Mouse (Mus musculus) embryonic facial prominence, embryonic 13.5 days (tissue): Measurements from ENCODE around the gene Nptx1. TPM values are rescaled to one million over a fixed set of nuclear protein-coding genes. Genes with fewer than 3 reads are reported as not detected.
A peak's percentile ranks its signal among the peaks of the same experiment; 100 is the strongest.

ENCODE experiments used
- ATAC-seq: fragments of 200-750 bp; cut with Nextera tagmentation; 2 replicates; pipeline ENCODE4 v1.8.0; 2017; ENCODE audit warnings: low read depth; ENCODE audit not compliant: insufficient number of reproducible peaks, insufficient read depth, low FRiP score, low TSS enrichment
- H3K27ac ChIP-seq: fragments of 300-500 bp; sonication (generic); 2 replicates; pipeline ENCODE4 v1.5.1; 2015; ENCODE audit warnings: moderate library complexity, mild to moderate bottlenecking, inconsistent platforms
- H3K27me3 ChIP-seq: fragments of 300-500 bp; sonication (generic); 2 replicates; pipeline ENCODE4 v1.6.1; 2015; ENCODE audit warnings: mild to moderate bottlenecking, inconsistent platforms
- H3K36me3 ChIP-seq: fragments of 300-500 bp; sonication (generic); 2 replicates; pipeline ENCODE4 v1.6.1; 2015; ENCODE audit warnings: mild to moderate bottlenecking, inconsistent platforms
- H3K4me1 ChIP-seq: fragments of 300-500 bp; sonication (generic); 2 replicates; pipeline ENCODE4 v1.6.1; 2015; ENCODE audit warnings: inconsistent platforms
- H3K4me2 ChIP-seq: fragments of 300-500 bp; sonication (generic); 2 replicates; pipeline ENCODE4 v1.6.1; 2015; ENCODE audit warnings: moderate library complexity, mild to moderate bottlenecking, inconsistent platforms
- H3K4me3 ChIP-seq: fragments of 300-500 bp; sonication (generic); 2 replicates; pipeline ENCODE4 v1.5.1; 2015; ENCODE audit warnings: mild to moderate bottlenecking, inconsistent platforms
- H3K9ac ChIP-seq: fragments of 300-500 bp; sonication (generic); 2 replicates; pipeline ENCODE4 v1.6.1; 2015; ENCODE audit warnings: mild to moderate bottlenecking, inconsistent platforms
- H3K9me3 ChIP-seq: fragments of 300-500 bp; sonication (generic); 2 replicates; pipeline ENCODE4 v1.6.1; 2016; ENCODE audit warnings: inconsistent platforms
- WGBS: fragments of 180-500 bp; shearing (Covaris S2); methylation state at CpG from one replicate; pipeline ENCODE4 v1.1.7; 2015; ENCODE audit warnings: mixed read lengths; 5-methylcytosine and 5-hydroxymethylcytosine counted together
- polyA plus RNA-seq: library from polyadenylated mRNA; unstranded; fragments of >200 nt; fragmentation: Nextera tagmentation; extraction: Ambion mirVana; gene quantifications from 2 replicates; pipeline ENCODE4 v1.2.1, GENCODE M21; 2015

Gene Nptx1
- polyA plus RNA-seq, 1 experiment from 2014 or later = 0.60 TPM

DNA sequence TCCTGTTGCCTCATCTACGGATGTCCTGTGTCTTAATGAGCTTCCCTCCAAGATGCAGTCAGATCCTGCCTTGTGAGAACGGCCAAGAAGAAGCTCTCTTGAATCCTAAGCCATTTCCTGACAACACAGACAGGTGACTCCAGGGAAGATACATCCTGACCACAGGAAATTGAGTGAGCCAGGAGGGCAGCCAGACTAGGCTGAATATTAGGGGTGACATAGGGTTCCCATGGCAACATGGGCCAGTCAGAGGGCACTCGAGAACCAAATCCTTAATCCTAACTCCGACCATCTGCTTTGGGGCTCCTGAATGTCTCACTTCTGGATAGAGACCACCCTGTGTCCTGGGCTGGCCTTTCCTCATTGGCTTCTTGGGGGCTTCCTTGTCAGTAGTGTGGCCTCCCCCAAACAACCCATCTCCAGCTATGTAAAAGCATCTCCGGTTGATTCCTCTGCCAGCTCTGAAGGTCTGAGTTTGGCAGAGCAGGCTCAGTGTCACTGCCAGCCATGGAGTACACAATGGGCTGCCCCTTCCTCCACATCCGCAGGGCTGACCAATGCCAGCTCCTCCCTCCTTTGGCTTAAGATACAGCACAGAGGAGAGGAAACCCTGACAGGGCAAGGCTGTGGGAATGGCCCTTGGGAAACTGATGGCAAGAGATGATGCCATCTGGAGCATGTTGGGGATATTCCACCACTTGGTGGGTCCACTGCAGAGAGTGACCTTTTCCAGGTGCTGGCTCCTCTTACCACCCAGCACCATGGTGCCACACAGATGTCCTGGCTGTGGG, 25.4 kb downstream of the Nptx1 start:
- no peak for ATAC-seq
- peaks cover 4% of the 10 kb centered on the region for H3K4me1 ChIP-seq
- H3K9ac ChIP-seq = no peak overlapping the region
- H3K4me3 ChIP-seq = no peak overlapping the region
- 80% methylated on average over 6 of the region's 6 CpGs for WGBS
- H3K4me2 ChIP-seq = no peak overlapping the region
- H3K27ac ChIP-seq = no peak overlapping the region
- peaks cover 3% of the 10 kb centered on the region; the same call in 1 of the 2 replicates for H3K27me3 ChIP-seq
- no peaks in the 10 kb centered on the region for H3K36me3 ChIP-seq
- H3K9me3 ChIP-seq = no peaks in the 10 kb centered on the region

- no peak overlapping the region; the same call in 1 of the 2 replicates for H3K9ac ChIP-seq
- H3K9me3 ChIP-seq = no peaks in the 10 kb centered on the region
- no peak overlapping the region for H3K27ac ChIP-seq
- no peaks in the 10 kb centered on the region for H3K36me3 ChIP-seq
- H3K4me3 ChIP-seq = no peak overlapping the region
- H3K27me3 ChIP-seq = peaks cover 6% of the 10 kb centered on the region
- peaks cover 12% of the 10 kb centered on the region for H3K4me1 ChIP-seq
- H3K4me2 ChIP-seq = no peak overlapping the region
- no peak for ATAC-seq
Observed at GRCm38 (mm10) chr11:119520713-119521063, 26.9 kb downstream of the Nptx1 start.

DNA sequence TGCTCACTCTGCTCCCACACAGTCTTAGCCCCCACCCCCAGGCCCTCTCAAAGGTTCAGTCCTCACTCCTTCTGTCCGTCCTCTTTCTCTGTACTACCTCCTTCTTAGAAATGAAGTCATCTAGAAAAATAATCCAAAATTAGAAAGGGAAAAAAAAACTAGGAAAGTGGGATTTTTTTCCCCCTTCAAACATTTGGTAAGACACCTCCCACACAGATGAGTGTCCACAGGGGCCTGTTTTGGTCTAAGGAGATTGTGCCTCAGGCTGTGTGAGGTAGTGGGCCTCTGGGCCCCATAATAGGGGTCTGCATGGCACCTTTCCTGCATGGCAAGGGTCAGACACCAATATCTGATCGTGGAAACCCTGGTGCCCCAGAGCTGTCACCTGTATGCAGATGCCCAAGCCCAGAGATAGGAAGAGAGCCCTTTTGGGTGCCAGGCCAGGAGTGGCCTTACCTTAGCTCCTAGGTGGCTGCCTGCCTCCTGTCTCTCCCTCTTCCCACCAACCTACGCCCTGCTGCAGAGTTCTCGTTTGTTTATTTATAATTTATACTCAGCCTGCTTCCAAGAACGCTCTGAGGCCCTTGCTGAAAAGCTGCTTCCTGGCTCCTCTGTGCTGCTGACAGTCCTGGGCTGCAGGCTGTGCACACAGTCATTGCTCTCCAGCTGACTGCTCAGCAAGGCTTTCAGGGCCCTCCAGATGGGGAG, 27.4 kb downstream of the Nptx1 start:
- 69% methylated on average over 5 of the region's 5 CpGs for WGBS
- Histone ChIP-seq H3K9me3 (no peaks in the 10 kb centered on the region), H3K4me3 (no peak overlapping the region), H3K4me2 (no peak overlapping the region), H3K36me3 (no peaks in the 10 kb centered on the region), H3K27me3 (peaks cover 6% of the 10 kb centered on the region), H3K27ac (no peak overlapping the region), H3K4me1 (peaks cover 17% of the 10 kb centered on the region), H3K9ac (no peak overlapping the region; the same call in 1 of the 2 replicates)
- ATAC-seq = no peak

DNA sequence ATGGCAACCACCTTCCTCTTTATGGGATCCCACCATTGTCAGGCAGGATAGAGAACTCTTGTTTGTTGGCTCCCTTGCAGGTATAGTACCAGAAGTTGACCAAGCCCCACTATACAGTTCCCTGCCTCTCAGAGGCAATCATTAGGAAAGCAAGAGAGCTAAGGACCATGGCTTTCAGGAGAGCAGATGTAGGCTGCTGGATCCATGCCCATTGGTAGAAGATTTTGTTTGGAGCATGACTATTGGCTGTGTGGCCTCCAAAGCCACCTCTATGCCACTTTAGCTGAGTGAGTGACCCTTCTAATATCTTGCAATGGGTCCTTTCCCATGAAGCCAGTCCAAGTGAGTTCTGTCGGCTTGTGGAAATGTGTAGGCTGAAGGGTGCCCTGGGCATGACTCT, 28.2 kb downstream of the Nptx1 start:
- no peak overlapping the region for H3K4me3 ChIP-seq
- no peaks in the 10 kb centered on the region for H3K36me3 ChIP-seq
- H3K4me2 ChIP-seq = no peak overlapping the region
- no peak overlapping the region for H3K27ac ChIP-seq
- peaks cover 21% of the 10 kb centered on the region for H3K4me1 ChIP-seq
- no peak for ATAC-seq
- H3K9me3 ChIP-seq = no peaks in the 10 kb centered on the region
- H3K27me3 ChIP-seq = peaks cover 13% of the 10 kb centered on the region
- no peak overlapping the region for H3K9ac ChIP-seq
- WGBS = 90% methylated on average over 1 of the region's 1 CpGs

DNA sequence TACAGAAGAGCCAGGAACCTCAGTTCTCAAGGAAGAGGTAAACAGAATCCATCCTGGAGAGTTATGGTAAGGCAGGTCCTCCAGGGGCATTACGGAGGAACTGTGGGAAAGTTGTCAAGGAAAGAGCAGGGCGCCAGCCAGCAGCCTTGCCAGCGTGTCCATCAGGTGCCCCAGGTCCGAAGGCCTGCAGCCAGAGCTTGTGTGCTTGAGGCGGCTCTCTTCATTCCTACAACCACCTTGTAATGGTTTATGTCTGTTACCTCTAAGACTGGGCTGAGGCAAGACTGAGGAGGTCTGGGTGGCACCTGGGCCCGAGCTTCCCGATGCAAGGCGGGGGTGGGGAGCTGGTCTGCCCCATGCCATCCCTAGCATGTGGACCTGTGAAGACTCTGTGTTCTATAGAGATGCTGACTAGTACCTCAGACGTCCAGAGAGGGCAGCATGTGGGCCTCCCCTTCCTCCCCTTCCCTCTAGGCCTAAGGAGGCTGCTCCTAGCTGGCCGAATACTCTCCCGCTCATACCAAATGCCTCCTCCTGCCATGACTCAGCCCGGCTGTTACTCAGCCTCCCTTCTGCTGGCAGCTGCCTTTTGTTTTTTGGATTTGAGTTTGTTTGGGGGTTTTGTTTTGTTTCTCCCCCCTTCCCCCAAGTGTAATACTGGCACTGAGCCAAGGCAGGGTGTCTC, 30.7 kb downstream of the Nptx1 start:
- peaks cover 25% of the 10 kb centered on the region for H3K27me3 ChIP-seq
- no peaks in the 10 kb centered on the region for H3K36me3 ChIP-seq
- peaks cover 34% of the 10 kb centered on the region for H3K4me1 ChIP-seq
- 68% methylated on average over 12 of the region's 12 CpGs for WGBS
- no peaks in the 10 kb centered on the region for H3K9me3 ChIP-seq
- ATAC-seq = no peak
- no peak overlapping the region for H3K4me3 ChIP-seq
- no peak overlapping the region for H3K4me2 ChIP-seq
- no peak overlapping the region for H3K27ac ChIP-seq
- no peak overlapping the region for H3K9ac ChIP-seq

DNA sequence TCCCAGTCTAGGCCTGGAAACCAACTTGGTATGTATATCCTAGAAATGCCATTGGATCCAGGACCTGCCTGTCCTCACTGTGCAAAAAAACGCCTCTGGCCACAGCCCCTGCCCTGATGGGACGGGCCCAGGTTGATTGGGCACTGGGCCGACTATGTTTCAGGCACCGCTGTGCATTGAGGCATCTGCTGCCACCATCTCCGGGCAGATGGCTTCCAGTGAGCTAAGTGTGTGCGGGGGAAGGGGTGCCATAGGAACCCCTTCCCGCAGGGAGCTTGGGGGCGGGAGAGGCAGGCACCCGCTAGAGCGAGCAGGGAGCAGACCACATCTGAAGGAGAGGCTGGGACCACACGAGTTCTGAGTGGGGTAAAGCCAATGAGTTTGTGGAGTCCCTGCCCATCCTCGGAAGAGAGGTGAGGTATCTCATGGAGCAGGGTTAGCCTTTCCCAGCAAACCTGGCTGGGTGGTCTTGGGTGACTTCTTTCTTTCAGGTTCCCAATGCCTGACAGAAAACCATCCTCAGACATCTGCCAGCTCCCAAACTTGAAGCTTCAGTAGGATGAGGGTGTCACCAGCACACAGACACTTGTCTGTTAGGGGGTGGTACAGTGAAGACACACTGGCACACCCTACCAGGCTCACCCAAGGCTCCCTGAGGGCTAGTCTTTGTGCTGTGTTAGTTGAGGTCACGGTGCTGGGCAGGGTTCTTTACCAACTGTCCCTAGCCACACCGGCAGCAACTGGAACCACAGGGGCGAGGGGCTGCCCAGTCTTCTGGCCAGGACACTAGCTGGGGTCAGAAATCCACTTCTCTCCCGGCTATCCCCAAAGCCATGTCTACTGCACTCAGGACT, 31.5 kb downstream of the Nptx1 start:
- H3K27ac ChIP-seq = no peak overlapping the region
- H3K9ac ChIP-seq = peak overlapping the region; percentile 37; the same call in 1 of the 2 replicates
- H3K36me3 ChIP-seq = no peaks in the 10 kb centered on the region
- H3K27me3 ChIP-seq = peaks cover 25% of the 10 kb centered on the region
- ATAC-seq = no peak
- peaks cover 34% of the 10 kb centered on the region for H3K4me1 ChIP-seq
- H3K4me2 ChIP-seq = no peak overlapping the region
- no peaks in the 10 kb centered on the region for H3K9me3 ChIP-seq
- WGBS = 71% methylated on average over 16 of the region's 16 CpGs
- H3K4me3 ChIP-seq = no peak overlapping the region

DNA sequence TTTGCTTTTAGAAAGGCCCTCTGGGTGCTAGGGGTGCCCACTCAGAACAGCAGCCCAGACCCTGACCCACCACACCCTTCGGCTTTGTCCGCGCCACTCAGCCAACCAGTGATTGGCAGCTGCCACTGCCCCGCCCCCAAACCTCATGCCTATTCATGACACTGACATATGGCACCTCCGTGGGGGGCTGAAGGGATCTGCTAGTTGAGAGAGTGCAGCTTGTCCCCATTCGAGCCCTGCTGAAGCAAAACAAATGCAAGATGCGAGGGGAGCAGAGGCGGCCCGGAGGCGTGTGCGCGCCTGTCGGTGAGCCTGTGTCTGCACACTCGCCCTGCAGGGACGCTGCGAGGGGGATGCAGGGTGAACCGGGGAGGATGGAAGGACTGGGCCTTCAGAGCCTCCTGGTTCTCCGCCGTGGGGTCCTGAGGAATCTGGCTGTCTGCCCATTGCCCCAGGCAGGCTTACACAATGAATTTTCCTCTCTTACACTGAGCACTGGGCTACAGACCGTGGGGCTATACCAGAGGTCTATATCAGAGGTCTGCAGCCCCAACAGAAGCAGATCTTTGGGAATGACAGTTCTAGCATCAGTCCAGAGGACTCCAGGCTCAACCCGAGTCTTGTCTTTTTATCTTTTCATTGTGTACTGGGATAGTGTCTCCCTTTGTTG, 32.5 kb downstream of the Nptx1 start:
- 3% methylated on average over 21 of the region's 21 CpGs for WGBS
- peaks cover 25% of the 10 kb centered on the region for H3K27me3 ChIP-seq
- H3K36me3 ChIP-seq = no peaks in the 10 kb centered on the region
- peak; percentile 22; the same call in 1 of the 2 replicates for ATAC-seq
- H3K4me2 ChIP-seq = peak overlapping the region; percentile 51
- no peaks in the 10 kb centered on the region for H3K9me3 ChIP-seq
- H3K9ac ChIP-seq = peak overlapping the region; percentile 44
- H3K4me3 ChIP-seq = peak overlapping the region; percentile 28
- H3K27ac ChIP-seq = peak overlapping the region; percentile 12; the same call in 1 of the 2 replicates
- peaks cover 38% of the 10 kb centered on the region for H3K4me1 ChIP-seq

GRCm38 (mm10) chr11:119514108-119514860, 33.3 kb downstream of the Nptx1 start:
- WGBS = 58% methylated on average over 16 of the region's 16 CpGs
- H3K4me1 ChIP-seq = peaks cover 38% of the 10 kb centered on the region
- no peaks in the 10 kb centered on the region for H3K9me3 ChIP-seq
- peaks cover 25% of the 10 kb centered on the region for H3K27me3 ChIP-seq
- H3K36me3 ChIP-seq = no peaks in the 10 kb centered on the region
- no peak overlapping the region for H3K27ac ChIP-seq
- H3K4me3 ChIP-seq = peak overlapping the region; percentile 28
- H3K4me2 ChIP-seq = peak overlapping the region; percentile 51
- no peak for ATAC-seq
- H3K9ac ChIP-seq = peak overlapping the region; percentile 44; the same call in 1 of the 2 replicates

GRCm38 (mm10) chr11:119513038-119513659, 34.4 kb downstream of the Nptx1 start:
- Histone ChIP-seq H3K4me2 (no peak overlapping the region), H3K27ac (no peak overlapping the region), H3K27me3 (peaks cover 25% of the 10 kb centered on the region), H3K9me3 (no peaks in the 10 kb centered on the region), H3K4me3 (no peak overlapping the region), H3K9ac (no peak overlapping the region), H3K4me1 (peaks cover 38% of the 10 kb centered on the region), H3K36me3 (peaks cover 10% of the 10 kb centered on the region)
- no peak for ATAC-seq
- WGBS = 47% methylated on average over 9 of the region's 9 CpGs
